Mouse (Mus musculus) E14TG2a.4 (cell line): ENCODE results near the gene Ctnnal1.

ENCODE experiments used
- CTCF ChIP-seq: conservative IDR thresholded peaks from 2 replicates; pipeline ENCODE4 v1.5.1; 2014; ENCODE audit warnings: low read length
- NANOG ChIP-seq: IDR thresholded peaks from 2 replicates; pipeline ENCODE4 v1.6.1; 2014; ENCODE audit warnings: borderline replicate concordance, low read length, mixed read lengths

DNA sequence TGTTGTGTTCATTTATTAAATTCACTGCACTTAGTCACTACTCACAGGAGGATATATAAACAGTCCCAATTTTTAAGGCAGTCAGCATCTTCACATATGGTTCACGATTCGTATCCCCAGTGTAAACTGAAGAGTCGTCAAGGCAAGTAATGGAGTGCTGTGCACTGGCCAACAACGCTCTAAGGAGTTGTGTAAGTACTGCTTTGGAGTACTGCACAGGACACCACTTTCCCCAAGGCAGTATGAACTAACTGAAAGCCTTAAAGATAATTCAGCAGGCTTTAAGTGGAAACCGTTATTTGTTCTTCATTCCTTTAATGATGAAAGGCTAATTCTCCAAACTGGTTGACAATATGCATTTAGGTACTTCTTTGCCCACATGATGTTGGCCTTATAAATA lies 42.7 kb upstream of the Ctnnal1 start:
- no peak for TF ChIP-seq CTCF
- no peak for TF ChIP-seq NANOG
